Mouse (Mus musculus) spleen, adult 2 months (tissue): Measurements from ENCODE around the gene Galnt4.

Experiments used
- CTCF ChIP-seq: fragments of 200-500 bp; IDR thresholded peaks from 2 replicates; pipeline ENCODE4 v1.5.1; 2011; ENCODE audit warnings: mild to moderate bottlenecking, inconsistent platforms; ENCODE audit not compliant: insufficient read depth, insufficient read length, insufficient replicate concordance; ENCODE audit errors: extremely low read depth
- POLR2A ChIP-seq: fragments of 200-500 bp; IDR thresholded peaks from 2 replicates; pipeline ENCODE4 v1.6.1; 2011; ENCODE audit warnings: low read depth, low read length, inconsistent platforms

DNA sequence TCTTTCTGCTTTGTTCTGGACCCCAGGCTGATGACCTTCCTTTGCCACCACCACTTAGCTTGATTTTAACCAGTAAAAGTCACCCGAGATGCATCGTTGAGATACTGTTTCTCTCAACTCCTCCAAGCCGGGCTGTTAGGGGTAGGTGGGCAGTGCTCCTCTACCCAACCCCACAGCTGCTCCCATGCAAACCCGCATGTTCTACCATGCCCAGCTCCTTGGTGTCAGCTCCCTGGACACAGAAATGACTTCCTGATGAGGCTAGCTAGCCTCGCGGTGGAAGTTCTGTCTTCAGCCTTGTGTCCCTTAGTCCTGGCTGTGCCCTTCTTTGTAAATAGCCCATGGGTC lies 22.7 kb upstream of the Galnt4 start:
- no peak for TF ChIP-seq CTCF
- TF ChIP-seq POLR2A = no peak
